Mouse (Mus musculus) right cerebral cortex, postnatal 36 days (tissue): ENCODE measurements around the gene Tiparp.

Source experiments
- DNase-seq, 2 experiments: peaks; one replicate each; pipeline ENCODE4 v3.0.0; 2022; ENCODE audit warnings: low spot score in 2 of 2, mixed read lengths in 1 of 2

Gene Tiparp

DNA sequence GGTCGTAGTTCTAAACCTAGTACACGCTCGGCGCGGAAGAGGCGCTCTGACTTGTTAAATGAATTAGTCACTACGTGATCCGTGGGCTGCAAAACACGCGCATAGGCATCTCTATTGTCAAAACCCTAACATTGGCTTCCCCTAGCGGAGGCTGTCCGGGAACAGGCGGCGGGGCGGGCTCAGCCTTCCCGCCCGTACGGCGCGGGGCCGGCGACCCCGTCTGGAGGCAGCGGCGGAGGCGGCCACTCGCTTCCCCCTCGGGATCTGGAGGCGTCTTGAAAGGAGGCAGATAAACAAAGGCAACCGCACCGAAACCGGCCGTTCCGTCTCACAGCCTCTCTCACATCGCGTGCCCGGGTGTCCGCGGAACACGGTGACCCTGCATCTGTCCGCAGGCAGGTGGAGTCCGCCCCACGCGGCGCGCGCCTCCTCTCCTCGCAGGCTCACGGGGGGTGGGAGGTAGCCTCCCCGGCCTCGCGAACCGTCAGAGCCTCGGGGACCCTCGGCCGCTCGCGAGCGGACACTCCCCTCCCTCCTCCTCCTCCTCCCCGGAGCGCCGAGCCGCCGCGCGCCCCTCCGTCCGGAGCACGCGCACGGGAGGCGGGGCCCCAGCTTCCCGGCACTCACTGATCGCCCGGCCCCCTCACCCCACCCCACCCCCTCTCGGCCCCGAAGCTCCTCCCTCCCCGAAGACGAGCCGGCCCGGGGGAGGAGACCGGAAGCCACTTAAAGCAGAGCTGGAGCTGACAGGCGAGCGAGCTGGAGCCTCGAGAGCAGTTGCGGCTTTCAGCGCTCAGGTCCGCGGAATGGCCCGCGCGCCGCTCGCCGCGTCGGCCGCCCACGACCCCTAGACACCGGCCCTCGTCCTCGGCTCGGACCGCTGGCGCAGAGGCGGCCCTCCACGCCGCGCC lies at the start of gene Tiparp:
Gene Tiparp, plus strand, starts transcription at position 720 of the 911 bp plus-strand sequence.
- DNase-seq = peak; percentile 85 to 88

DNA sequence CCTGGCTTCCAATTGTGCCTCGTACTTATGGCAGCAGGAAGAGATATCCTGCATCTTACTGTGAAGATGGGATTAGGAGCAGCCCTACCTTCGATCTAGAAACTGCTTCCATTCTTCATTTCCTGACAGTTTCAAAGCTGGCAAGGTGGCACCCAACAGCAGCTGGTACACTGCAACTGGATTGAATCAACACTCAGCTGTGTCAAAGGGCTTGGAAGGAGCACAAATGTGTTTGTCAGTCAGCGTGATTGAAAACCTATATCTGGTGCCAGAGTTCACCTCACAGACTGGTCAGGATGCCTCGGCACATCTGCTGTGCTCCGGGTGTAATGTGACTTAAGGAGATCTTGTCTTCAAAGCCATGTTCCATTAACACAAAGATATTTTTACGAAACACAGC lies 47.5 kb upstream of the Tiparp start:
- no peak for DNase-seq

GRCm38 (mm10) chr3:65482266-65482665 lies 45.9 kb upstream of the Tiparp start:
- no peak for DNase-seq

GRCm38 (mm10) chr3:65482698-65483407 lies 45.4 kb upstream of the Tiparp start:
- no peak for DNase-seq

DNA sequence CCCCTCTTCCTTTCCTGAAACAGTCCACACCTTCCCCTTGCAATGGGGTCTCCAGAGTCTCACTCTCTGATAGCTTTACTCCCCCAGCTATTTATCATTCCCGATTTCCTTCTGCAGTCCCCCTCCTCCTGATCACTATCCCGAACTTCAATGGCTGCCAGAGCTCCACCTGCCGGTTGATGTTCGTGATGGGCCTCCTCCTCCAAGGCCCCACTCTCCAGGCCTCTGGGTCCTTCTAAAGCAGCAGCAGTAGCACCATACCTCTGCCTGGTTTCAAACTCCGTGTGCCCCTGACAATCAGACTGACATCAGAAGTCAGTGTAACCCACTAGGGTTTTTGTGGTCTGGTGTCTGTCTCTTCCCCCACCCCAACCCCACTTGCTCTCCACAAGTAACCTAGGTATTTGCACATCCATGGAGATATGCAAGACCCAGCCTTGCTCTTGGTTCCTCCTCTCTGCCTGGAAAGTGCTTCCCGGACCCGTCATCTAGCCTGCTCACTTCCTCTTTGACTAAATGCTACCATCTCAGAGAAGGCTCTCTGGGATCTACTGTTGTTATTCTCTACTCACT lies 44.0 kb upstream of the Tiparp start:
- DNase-seq = no peak

- no peak for DNase-seq
Observed at GRCm38 (mm10) chr3:65487419-65488088, 40.7 kb upstream of the Tiparp start.

GRCm38 (mm10) chr3:65488556-65489244 lies 39.5 kb upstream of the Tiparp start:
- peak in 1 of 2 experiments; percentile 10 for DNase-seq

GRCm38 (mm10) chr3:65489601-65490000 lies 38.6 kb upstream of the Tiparp start:
- no peak for DNase-seq

DNA sequence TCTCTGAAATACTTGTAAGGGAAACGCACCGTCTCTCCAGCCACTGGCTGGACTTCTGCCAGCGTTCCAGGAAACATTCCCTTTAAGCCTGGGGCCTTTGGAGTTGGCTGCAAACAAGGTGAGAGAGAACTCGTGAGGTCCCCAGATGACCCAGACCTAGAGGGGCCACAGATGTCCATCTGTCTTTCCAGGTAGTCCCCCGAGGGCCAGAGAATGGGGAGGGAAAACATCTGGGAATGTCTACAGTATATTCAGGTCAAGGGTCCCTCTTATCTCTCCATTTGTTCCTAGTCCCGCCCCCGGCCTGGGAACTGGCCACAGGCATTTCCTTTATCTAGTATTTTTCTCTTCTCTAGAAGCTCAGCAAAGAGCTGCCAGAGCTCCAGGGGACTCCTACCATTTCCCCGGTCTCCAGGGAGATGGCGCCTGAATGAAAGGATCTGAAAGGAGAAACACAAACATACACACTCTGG lies 33.9 kb upstream of the Tiparp start:
- peak in 1 of 2 experiments; percentile 10 for DNase-seq

GRCm38 (mm10) chr3:65507766-65508165 lies 20.4 kb upstream of the Tiparp start:
- DNase-seq = no peak

- no peak for DNase-seq
Observed at GRCm38 (mm10) chr3:65510588-65510987, 17.6 kb upstream of the Tiparp start.

GRCm38 (mm10) chr3:65515751-65516150 lies 12.5 kb upstream of the Tiparp start:
- DNase-seq = no peak

GRCm38 (mm10) chr3:65516526-65516925 lies 11.7 kb upstream of the Tiparp start:
- no peak for DNase-seq

DNA sequence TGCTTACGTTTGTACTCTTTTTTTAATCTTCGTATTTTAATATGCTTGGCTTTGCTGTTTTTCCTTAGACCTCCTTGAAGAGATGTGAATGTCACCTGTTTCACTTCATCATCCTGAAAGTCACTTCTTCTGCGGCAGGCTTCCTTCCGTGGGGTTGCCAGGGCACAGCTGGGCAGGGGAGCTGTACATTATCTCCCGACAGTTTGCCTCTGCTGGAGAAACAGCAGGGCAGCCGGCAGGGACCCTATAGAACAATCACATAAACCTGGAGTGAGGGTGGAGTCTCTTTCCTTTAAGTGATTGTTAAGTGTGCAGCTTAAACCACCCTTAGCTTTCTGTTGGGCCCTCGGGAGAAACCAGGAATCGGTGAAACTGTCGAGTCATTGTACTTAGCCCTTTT lies 11.1 kb upstream of the Tiparp start:
- no peak for DNase-seq

DNA sequence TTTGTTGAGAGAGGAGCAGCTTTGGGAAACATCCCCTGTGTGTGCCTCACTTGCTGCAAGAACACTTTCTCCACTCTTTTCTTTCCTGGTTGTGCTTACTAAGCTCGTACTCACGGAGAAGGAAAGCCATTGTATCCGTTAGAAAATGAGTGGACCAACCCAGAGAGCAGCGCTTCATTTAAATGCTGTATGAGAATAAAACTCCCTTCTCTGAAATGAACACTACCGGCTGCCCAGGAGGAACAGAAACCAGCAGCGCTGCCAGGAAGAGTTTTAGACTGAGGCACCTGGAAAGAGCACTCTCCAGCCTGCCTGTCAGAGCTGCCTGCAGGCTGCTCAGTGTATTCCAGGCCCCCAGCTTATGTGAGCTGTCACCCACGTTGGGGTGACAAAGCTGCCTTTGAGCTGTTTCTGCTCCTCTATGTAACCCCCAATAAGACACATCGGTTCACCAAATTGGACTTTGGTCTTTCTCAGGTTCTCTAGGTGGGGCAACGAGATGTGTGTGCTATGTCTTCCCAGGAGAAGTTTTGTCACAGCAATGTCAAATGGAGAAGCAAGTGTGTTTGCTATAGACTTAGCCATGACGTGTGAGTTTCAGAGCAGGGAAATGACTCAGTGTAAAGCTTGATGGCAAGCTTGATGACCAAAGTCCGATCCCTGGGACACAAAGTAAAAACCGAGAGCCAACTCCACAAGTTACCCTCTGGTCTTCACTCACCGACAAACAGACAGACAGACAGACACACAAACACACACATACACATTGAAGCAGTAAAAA lies 10.3 kb upstream of the Tiparp start:
- DNase-seq = no peak

DNA sequence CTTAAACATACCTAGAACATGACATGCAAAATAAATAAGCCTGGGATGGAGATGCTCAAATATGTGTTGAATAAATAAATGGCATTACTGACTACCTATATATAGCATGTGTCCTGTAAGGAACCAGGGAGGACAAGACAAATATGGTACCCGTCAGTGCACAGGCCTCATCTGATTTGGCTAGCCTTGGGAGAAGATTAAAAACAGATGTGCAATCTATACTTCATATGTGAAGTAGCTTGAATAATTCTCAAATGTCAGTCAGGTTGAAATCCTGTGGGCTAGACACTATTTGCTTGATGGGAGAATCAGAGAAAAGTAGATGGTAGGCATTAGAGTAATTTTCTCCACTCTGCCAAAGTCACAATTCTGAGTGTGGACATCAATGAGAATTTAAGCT lies 6.8 kb upstream of the Tiparp start:
- no peak for DNase-seq

GRCm38 (mm10) chr3:65523397-65523796 lies 4.8 kb upstream of the Tiparp start:
- no peak for DNase-seq

DNA sequence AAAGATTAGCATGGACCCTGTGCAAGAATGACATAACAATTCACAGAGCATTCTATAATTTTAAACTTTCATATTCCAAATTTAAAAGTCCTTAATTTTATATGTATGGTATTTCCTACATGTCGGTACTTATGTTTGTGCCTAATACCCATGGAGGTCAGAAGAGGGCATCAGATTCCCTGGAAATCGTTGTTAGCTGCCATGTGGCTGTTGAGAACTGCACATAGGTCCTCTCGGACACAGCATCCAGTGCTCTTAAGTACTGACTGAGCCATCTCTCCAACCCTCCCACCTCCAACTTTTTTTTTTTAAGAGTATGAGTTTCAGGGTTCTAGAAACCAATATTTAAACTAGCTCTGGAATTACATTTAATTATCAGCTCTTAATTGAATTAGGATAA lies 2.5 kb upstream of the Tiparp start:
- DNase-seq = no peak

GRCm38 (mm10) chr3:65527196-65527595 lies 1.0 kb upstream of the Tiparp start:
- no peak for DNase-seq
